Mouse (Mus musculus): ENCODE results near the gene Tlx1. TPM values are rescaled to one million over a fixed set of nuclear protein-coding genes. Genes with fewer than 3 reads are reported as not detected.

The Tlx1 gene
- polyA plus RNA-seq, 1 experiment from 2014 or later, result not detected

GRCm38 (mm10) chr19:45159991-45160390, 9.5 kb downstream of the Tlx1 start:
- WGBS, result 1% methylated on average over 5 of the region's 5 CpGs
- H3K27ac ChIP-seq, result no peak overlapping the region

DNA sequence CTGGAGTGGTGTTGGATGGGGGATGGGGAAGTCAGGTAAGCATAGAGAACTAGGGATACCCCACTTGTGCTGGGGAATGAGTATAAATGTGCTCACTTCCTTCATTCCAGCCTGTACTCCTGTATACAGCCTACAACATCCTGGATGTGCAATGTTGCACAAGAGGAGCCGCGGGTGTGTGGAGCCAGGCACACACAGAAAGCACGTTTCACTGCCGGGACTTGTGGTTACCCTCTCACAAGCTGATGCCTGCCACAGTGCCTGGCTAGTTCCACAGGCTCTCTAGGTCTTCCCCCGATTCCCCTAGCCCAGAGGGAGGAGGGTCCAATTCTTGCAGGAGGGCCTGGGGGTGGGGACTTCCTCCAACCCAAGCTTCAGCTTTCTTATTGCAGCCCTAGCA, 10.0 kb downstream of the Tlx1 start:
- H3K4me2 ChIP-seq, result 0 out of 2 replicates have a peak overlapping the region, but pooled peaks have one; percentile 5
- WGBS, result 3% methylated on average over 5 of the region's 5 CpGs
- no peak overlapping the region for H3K4me3 ChIP-seq

More at GRCm38 (mm10) chr19:45159991-45160390, 9.5 kb downstream of the Tlx1 start:
- Histone ChIP-seq H3K4me2 (no peak overlapping the region), H3K4me1 (peaks cover 6% of the 10 kb centered on the region; the same call in 1 of the 2 replicates), H3K4me3 (no peak overlapping the region), H3K9ac (no peak overlapping the region), H3K27me3 (peaks cover 100% of the 10 kb centered on the region), H3K36me3 (no peaks in the 10 kb centered on the region), H3K9me3 (no peaks in the 10 kb centered on the region)
- ATAC-seq (ENCODE audit: borderline replicate concordance, extremely low read depth, low FRiP score, low TSS enrichment), result no peak

DNA sequence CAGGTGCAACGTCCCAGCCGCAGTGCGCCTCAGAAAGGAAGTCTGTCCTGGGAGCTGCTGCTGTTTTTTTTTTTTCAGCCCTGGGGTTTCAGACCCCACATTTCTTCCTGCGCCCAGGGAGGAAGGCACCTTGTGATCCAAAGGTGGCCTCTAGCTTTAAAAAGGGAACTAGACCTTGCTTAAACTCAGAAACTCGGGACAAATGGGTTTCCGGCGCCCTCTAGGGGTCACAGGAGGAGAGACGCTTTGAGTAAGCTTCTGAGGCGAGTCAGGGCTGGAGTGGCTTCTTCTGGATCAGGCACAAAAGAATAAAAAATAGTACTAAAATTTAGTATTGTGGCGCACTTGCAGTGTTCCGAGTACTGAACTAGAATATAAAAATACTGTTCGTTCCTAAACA, 10.6 kb downstream of the Tlx1 start:
- Histone ChIP-seq H3K9ac (no peak overlapping the region), H3K4me3 (no peak overlapping the region), H3K27ac (no peak overlapping the region), H3K4me1 (peaks cover 6% of the 10 kb centered on the region; the same call in 1 of the 2 replicates), H3K4me2 (0 out of 2 replicates have a peak overlapping the region, but pooled peaks have one; percentile 5), H3K27me3 (peaks cover 99% of the 10 kb centered on the region), H3K9me3 (no peaks in the 10 kb centered on the region), H3K36me3 (no peaks in the 10 kb centered on the region)
- ATAC-seq (ENCODE audit: borderline replicate concordance, extremely low read depth, low FRiP score, low TSS enrichment), result no peak
- 2% methylated on average over 12 of the region's 12 CpGs for WGBS

More for the DNA sequence above, 10.0 kb downstream of the Tlx1 start:
- Histone ChIP-seq H3K9ac (no peak overlapping the region), H3K9me3 (no peaks in the 10 kb centered on the region), H3K4me1 (peaks cover 6% of the 10 kb centered on the region; the same call in 1 of the 2 replicates), H3K27me3 (peaks cover 100% of the 10 kb centered on the region), H3K27ac (no peak overlapping the region), H3K36me3 (no peaks in the 10 kb centered on the region)
- no peak for ATAC-seq (ENCODE audit: borderline replicate concordance, extremely low read depth, low FRiP score, low TSS enrichment)

GRCm38 (mm10) chr19:45162181-45162580, 11.7 kb downstream of the Tlx1 start:
- 35% methylated on average over 7 of the region's 7 CpGs for WGBS
- no peak overlapping the region for H3K4me2 ChIP-seq
- no peak overlapping the region for H3K27ac ChIP-seq
- no peak overlapping the region for H3K4me3 ChIP-seq
- peaks cover 99% of the 10 kb centered on the region for H3K27me3 ChIP-seq
- no peak overlapping the region for H3K9ac ChIP-seq
- ATAC-seq (ENCODE audit: borderline replicate concordance, extremely low read depth, low FRiP score, low TSS enrichment), result no peak
- no peaks in the 10 kb centered on the region for H3K36me3 ChIP-seq
- no peaks in the 10 kb centered on the region for H3K9me3 ChIP-seq
- peaks cover 6% of the 10 kb centered on the region; the same call in 1 of the 2 replicates for H3K4me1 ChIP-seq

DNA sequence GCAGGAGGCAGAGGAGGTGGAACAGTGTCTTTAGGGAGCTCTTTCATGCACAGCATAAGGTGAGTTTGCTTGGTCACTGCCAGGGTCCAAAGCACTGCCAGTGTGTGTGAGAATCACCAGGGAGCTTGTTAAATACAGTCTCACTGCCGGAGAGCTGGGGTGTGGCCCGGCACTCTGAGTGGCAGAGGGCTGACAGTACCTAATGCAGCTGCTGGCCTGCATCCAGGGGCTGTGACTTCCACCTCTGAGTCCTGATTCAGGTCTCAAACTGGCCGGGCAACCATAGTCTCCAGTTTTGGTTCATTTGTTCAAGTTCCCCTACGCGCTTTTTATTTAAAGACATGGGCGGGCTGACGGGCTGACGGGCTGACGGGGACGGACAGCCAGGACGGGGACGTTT, 12.4 kb downstream of the Tlx1 start:
- peaks cover 99% of the 10 kb centered on the region for H3K27me3 ChIP-seq
- peaks cover 6% of the 10 kb centered on the region; the same call in 1 of the 2 replicates for H3K4me1 ChIP-seq
- H3K27ac ChIP-seq, result no peak overlapping the region
- WGBS, result 6% methylated on average over 12 of the region's 12 CpGs
- ATAC-seq (ENCODE audit: borderline replicate concordance, extremely low read depth, low FRiP score, low TSS enrichment), result no peak
- H3K4me2 ChIP-seq, result no peak overlapping the region
- H3K4me3 ChIP-seq, result no peak overlapping the region
- H3K9me3 ChIP-seq, result no peaks in the 10 kb centered on the region
- H3K36me3 ChIP-seq, result no peaks in the 10 kb centered on the region
- no peak overlapping the region for H3K9ac ChIP-seq

DNA sequence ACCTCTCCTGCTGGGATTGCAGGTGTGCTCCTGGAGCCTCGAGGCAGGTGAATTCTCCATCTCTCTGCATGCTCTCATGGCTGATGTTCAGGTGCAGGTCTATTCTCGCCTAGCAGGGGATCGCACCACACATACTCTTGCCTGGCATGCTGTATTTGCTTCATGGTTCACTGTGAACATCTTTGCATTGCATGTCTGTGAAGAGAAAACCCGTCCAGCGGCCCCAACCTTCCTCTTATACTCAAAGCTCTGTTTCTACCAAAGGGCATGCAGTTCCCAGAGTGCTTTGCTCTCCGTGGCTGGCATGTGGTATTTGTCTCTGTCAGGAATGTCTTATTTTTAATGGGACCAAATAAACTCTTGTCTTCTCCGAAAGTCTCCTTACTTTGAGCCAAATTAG, 20.0 kb downstream of the Tlx1 start:
- Histone ChIP-seq H3K4me3 (no peak overlapping the region), H3K4me1 (no peaks in the 10 kb centered on the region), H3K27me3 (peaks cover 61% of the 10 kb centered on the region), H3K36me3 (no peaks in the 10 kb centered on the region), H3K27ac (no peak overlapping the region), H3K9me3 (no peaks in the 10 kb centered on the region), H3K4me2 (no peak overlapping the region), H3K9ac (no peak overlapping the region)
- 56% methylated on average over 7 of the region's 7 CpGs for WGBS
- no peak for ATAC-seq (ENCODE audit: borderline replicate concordance, extremely low read depth, low FRiP score, low TSS enrichment)

- Histone ChIP-seq H3K27ac (no peak overlapping the region), H3K9ac (no peak overlapping the region), H3K4me3 (no peak overlapping the region), H3K4me1 (peaks cover 3% of the 10 kb centered on the region; the same call in 1 of the 2 replicates), H3K4me2 (no peak overlapping the region), H3K36me3 (no peaks in the 10 kb centered on the region), H3K27me3 (peaks cover 27% of the 10 kb centered on the region; the same call in 1 of the 2 replicates), H3K9me3 (no peaks in the 10 kb centered on the region)
- 56% methylated on average over 7 of the region's 7 CpGs for WGBS
- ATAC-seq (ENCODE audit: borderline replicate concordance, extremely low read depth, low FRiP score, low TSS enrichment), result no peak
These were observed 24.3 kb downstream of the Tlx1 start for GRCm38 (mm10) chr19:45174803-45175202.

GRCm38 (mm10) chr19:45176269-45176668, 25.8 kb downstream of the Tlx1 start:
- peaks cover 3% of the 10 kb centered on the region; the same call in 1 of the 2 replicates for H3K4me1 ChIP-seq
- H3K27me3 ChIP-seq, result peaks cover 14% of the 10 kb centered on the region; the same call in 1 of the 2 replicates
- H3K36me3 ChIP-seq, result no peaks in the 10 kb centered on the region
- H3K27ac ChIP-seq, result no peak overlapping the region
- H3K4me2 ChIP-seq, result no peak overlapping the region
- H3K4me3 ChIP-seq, result no peak overlapping the region
- ATAC-seq (ENCODE audit: borderline replicate concordance, extremely low read depth, low FRiP score, low TSS enrichment), result no peak
- H3K9me3 ChIP-seq, result no peaks in the 10 kb centered on the region
- H3K9ac ChIP-seq, result no peak overlapping the region
- 53% methylated on average over 8 of the region's 8 CpGs for WGBS

- Histone ChIP-seq H3K9ac (no peak overlapping the region), H3K4me2 (peak overlapping the region; percentile 27)
- WGBS, result 14% methylated on average over 26 of the region's 26 CpGs
These were observed 26.7 kb downstream of the Tlx1 start for GRCm38 (mm10) chr19:45177004-45177737.

GRCm38 (mm10) chr19:45179451-45179850, 29.0 kb downstream of the Tlx1 start:
- WGBS, result 78% methylated on average over 4 of the region's 4 CpGs
- H3K9me3 ChIP-seq, result no peaks in the 10 kb centered on the region
- ATAC-seq (ENCODE audit: borderline replicate concordance, extremely low read depth, low FRiP score, low TSS enrichment), result no peak
- no peaks in the 10 kb centered on the region for H3K36me3 ChIP-seq
- no peaks in the 10 kb centered on the region for H3K27me3 ChIP-seq
- no peak overlapping the region for H3K27ac ChIP-seq
- no peak overlapping the region for H3K4me2 ChIP-seq
- H3K9ac ChIP-seq, result no peak overlapping the region
- no peak overlapping the region for H3K4me3 ChIP-seq
- H3K4me1 ChIP-seq, result peaks cover 3% of the 10 kb centered on the region; the same call in 1 of the 2 replicates

More at GRCm38 (mm10) chr19:45177004-45177737, 26.7 kb downstream of the Tlx1 start:
- H3K4me1 ChIP-seq, result peaks cover 3% of the 10 kb centered on the region; the same call in 1 of the 2 replicates
- peaks cover 5% of the 10 kb centered on the region; the same call in 1 of the 2 replicates for H3K27me3 ChIP-seq
- H3K9me3 ChIP-seq, result no peaks in the 10 kb centered on the region
- ATAC-seq (ENCODE audit: borderline replicate concordance, extremely low read depth, low FRiP score, low TSS enrichment), result no peak
- H3K27ac ChIP-seq, result no peak overlapping the region
- no peak overlapping the region for H3K4me3 ChIP-seq
- no peaks in the 10 kb centered on the region for H3K36me3 ChIP-seq

DNA sequence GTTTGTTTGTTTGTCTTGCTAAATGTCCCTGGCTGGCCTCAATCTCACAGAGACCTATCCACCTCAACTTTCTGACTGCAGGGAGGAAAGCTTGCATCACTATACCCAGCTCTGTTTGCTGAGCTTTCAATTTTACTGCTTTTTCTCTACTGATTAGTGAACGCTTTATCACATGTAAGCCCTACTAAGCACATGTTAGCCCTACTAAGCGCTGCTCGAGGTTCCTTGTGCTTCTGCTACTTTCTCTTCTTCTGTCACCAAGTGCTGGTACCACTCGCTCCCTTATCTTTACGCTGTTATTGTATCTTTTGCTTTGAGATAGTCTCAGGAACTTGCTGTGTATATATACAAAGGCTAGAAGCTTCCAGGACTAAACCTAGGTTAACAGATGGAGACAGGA, 30.0 kb downstream of the Tlx1 start:
- H3K4me1 ChIP-seq, result peaks cover 3% of the 10 kb centered on the region; the same call in 1 of the 2 replicates
- H3K27me3 ChIP-seq, result no peaks in the 10 kb centered on the region
- H3K4me3 ChIP-seq, result no peak overlapping the region
- H3K27ac ChIP-seq, result no peak overlapping the region
- H3K9me3 ChIP-seq, result no peaks in the 10 kb centered on the region
- WGBS, result 76% methylated on average over 5 of the region's 5 CpGs
- H3K36me3 ChIP-seq, result no peaks in the 10 kb centered on the region
- H3K9ac ChIP-seq, result no peak overlapping the region
- no peak overlapping the region for H3K4me2 ChIP-seq
- ATAC-seq (ENCODE audit: borderline replicate concordance, extremely low read depth, low FRiP score, low TSS enrichment), result no peak

GRCm38 (mm10) chr19:45194651-45195050, 44.2 kb downstream of the Tlx1 start:
- H3K27me3 ChIP-seq, result no peaks in the 10 kb centered on the region
- ATAC-seq (ENCODE audit: borderline replicate concordance, extremely low read depth, low FRiP score, low TSS enrichment), result no peak
- WGBS, result 34% methylated on average over 4 of the region's 4 CpGs

More at GRCm38 (mm10) chr19:45194651-45195050, 44.2 kb downstream of the Tlx1 start:
- Histone ChIP-seq H3K4me2 (no peak overlapping the region), H3K4me3 (no peak overlapping the region), H3K36me3 (no peaks in the 10 kb centered on the region), H3K9me3 (no peaks in the 10 kb centered on the region), H3K9ac (no peak overlapping the region), H3K4me1 (no peaks in the 10 kb centered on the region), H3K27ac (no peak overlapping the region)

Measured in lung, embryonic 15.5 days (tissue).